Mouse (Mus musculus): ENCODE measurements around the gene Gosr2. TPM values are rescaled to one million over a fixed set of nuclear protein-coding genes. Genes with fewer than 3 reads are reported as not detected.

Gene Gosr2
- polyA plus RNA-seq, 1 experiment, result 99.9 TPM

- Histone ChIP-seq H3K4me3 (ENCODE audit: insufficient read depth, low read length) (no peak overlapping the region), H3K27ac (ENCODE audit: insufficient read depth, low read length) (no peak overlapping the region), H3K4me1 (ENCODE audit: control insufficient read depth, insufficient read depth, low read length) (peaks cover 7% of the 10 kb centered on the region)
- no peak for TF ChIP-seq POLR2A (IDR thresholded peaks at IDR 0.05; ENCODE audit: extremely low read depth, insufficient read depth, low read length)
- TF ChIP-seq CTCF (IDR thresholded peaks at IDR 0.05; ENCODE audit: extremely low read depth, insufficient read depth, low read length), result no peak
Observed at GRCm38 (mm10) chr11:103653359-103653965, 44.2 kb downstream of the Gosr2 start.

- Histone ChIP-seq H3K4me1 (ENCODE audit: control insufficient read depth, insufficient read depth, low read length) (peaks cover 10% of the 10 kb centered on the region), H3K27ac (ENCODE audit: insufficient read depth, low read length) (peak overlapping the region; percentile 87), H3K4me3 (ENCODE audit: insufficient read depth, low read length) (peak overlapping the region; percentile 53)
- TF ChIP-seq CTCF (IDR thresholded peaks at IDR 0.05; ENCODE audit: extremely low read depth, insufficient read depth, low read length) (no peak), POLR2A (IDR thresholded peaks at IDR 0.05; ENCODE audit: extremely low read depth, insufficient read depth, low read length) (peak; percentile 83)
Observed at GRCm38 (mm10) chr11:103651426-103651825, 46.3 kb downstream of the Gosr2 start.

DNA sequence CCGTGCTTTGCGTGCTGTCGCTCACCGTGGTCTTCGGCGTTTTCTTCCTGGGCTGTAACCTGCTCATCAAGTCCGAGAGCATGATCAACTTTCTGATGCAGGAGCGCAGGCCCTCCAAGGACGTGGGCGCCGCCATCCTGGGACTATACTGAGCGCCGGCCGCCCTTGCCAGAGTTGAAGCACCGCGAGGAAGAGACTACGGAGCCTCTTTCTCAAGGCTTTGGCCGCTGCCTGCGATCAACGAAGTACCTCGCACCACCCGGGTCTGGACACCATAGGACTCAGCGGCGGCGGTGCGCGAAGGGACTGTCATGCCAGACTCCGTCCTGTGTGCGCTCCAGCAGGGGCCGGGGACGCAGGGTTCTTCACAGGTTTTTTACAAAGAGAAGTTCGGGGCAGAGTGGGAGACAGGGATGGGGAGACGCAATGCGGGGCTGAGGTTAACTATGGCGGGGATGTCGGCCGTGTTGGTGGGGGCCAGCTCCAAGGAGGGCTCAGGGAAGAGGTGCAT lies 47.7 kb downstream of the Gosr2 start:
- peak overlapping the region; percentile 53 for H3K4me3 ChIP-seq (ENCODE audit: insufficient read depth, low read length)
- TF ChIP-seq CTCF (IDR thresholded peaks at IDR 0.05; ENCODE audit: extremely low read depth, insufficient read depth, low read length), result no peak
- TF ChIP-seq POLR2A (IDR thresholded peaks at IDR 0.05; ENCODE audit: extremely low read depth, insufficient read depth, low read length), result peak; percentile 43; the same call in 1 of the 2 replicates
- H3K27ac ChIP-seq (ENCODE audit: insufficient read depth, low read length), result peak overlapping the region; percentile 79
- peaks cover 10% of the 10 kb centered on the region for H3K4me1 ChIP-seq (ENCODE audit: control insufficient read depth, insufficient read depth, low read length)

- peaks cover 10% of the 10 kb centered on the region for H3K4me1 ChIP-seq (ENCODE audit: control insufficient read depth, insufficient read depth, low read length)
- peak within 1 kb of the TSS; percentile 53 for H3K4me3 ChIP-seq (ENCODE audit: insufficient read depth, low read length)
- TF ChIP-seq POLR2A (IDR thresholded peaks at IDR 0.05; ENCODE audit: extremely low read depth, insufficient read depth, low read length) (peak; percentile 47; the same call in 1 of the 2 replicates), CTCF (IDR thresholded peaks at IDR 0.05; ENCODE audit: extremely low read depth, insufficient read depth, low read length) (no peak)
- H3K27ac ChIP-seq (ENCODE audit: insufficient read depth, low read length), result peak within 1 kb of the TSS; percentile 91
Observed at GRCm38 (mm10) chr11:103649301-103649982, 48.3 kb downstream of the Gosr2 start, which contains the start of gene Rprml. Gene Rprml, plus strand, starts transcription at chr11:103649570.

DNA sequence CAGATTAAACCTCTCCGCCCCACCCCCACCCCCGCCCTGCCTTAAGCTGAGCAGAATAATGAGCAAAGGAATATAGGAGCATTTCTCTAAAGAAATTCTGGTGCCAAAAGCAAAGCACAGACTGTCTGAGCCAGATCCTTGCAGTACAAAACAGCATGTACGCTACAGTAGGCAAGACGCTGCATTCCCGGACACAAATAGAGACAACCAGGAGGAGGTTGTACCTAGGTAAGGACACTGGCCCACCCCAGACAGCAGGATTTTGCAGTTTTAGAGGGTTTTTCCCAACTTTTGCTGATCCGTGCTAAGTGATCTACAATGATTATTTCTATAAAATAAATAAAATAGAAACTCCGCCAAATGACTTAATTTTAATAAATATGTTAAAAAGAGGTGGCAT lies 49.0 kb downstream of the Gosr2 start:
- Histone ChIP-seq H3K4me3 (ENCODE audit: insufficient read depth, low read length) (peak overlapping the region; percentile 53; the same call in 1 of the 2 replicates), H3K27ac (ENCODE audit: insufficient read depth, low read length) (peak overlapping the region; percentile 91), H3K4me1 (ENCODE audit: control insufficient read depth, insufficient read depth, low read length) (peaks cover 9% of the 10 kb centered on the region)
- 0 out of 2 replicates have a peak, but pooled peaks have one; percentile 25 for TF ChIP-seq POLR2A (IDR thresholded peaks at IDR 0.05; ENCODE audit: extremely low read depth, insufficient read depth, low read length)
- no peak for TF ChIP-seq CTCF (IDR thresholded peaks at IDR 0.05; ENCODE audit: extremely low read depth, insufficient read depth, low read length)

DNA sequence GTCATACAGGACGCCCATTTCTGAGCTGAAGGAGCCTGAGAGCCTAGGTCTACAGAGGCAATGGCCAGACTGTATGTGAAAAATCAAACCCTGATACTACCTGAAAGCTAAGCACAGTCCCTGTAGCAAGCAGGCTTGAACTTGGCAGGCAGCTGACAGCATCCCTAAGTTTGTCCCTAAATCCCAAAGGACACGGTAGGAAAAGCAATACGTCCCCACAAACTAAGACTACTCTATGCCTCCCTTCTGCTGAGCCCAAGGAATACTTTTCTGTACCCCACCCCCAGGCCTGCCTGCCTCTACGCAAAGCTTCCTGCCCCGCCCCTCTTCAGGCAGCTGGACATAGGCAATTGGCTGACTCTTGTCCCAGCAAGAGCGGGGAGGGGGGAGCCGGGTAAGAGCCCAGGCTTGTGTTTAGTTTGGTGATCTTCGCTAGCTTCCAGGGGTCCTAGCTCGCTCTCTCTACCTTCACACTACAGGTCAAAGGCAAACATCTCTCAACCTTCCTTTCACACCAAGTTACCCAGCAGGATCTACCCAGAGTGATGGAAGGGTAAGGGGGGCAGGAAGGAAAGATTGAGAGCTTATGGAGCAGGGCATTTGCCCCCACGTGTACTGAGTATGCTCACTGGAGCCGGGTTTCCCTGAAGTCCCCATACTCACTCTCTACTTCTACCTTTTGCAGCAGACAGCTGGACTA lies 49.6 kb downstream of the Gosr2 start:
- TF ChIP-seq CTCF (IDR thresholded peaks at IDR 0.05; ENCODE audit: extremely low read depth, insufficient read depth, low read length) (no peak), POLR2A (IDR thresholded peaks at IDR 0.05; ENCODE audit: extremely low read depth, insufficient read depth, low read length) (no peak)
- H3K27ac ChIP-seq (ENCODE audit: insufficient read depth, low read length), result no peak overlapping the region; the same call in 1 of the 2 replicates
- no peak overlapping the region for H3K4me3 ChIP-seq (ENCODE audit: insufficient read depth, low read length)
- peaks cover 9% of the 10 kb centered on the region for H3K4me1 ChIP-seq (ENCODE audit: control insufficient read depth, insufficient read depth, low read length)

GRCm38 (mm10) chr11:103646301-103646700 lies 51.4 kb downstream of the Gosr2 start:
- TF ChIP-seq POLR2A (IDR thresholded peaks at IDR 0.05; ENCODE audit: extremely low read depth, insufficient read depth, low read length), result no peak
- no peak for TF ChIP-seq CTCF (IDR thresholded peaks at IDR 0.05; ENCODE audit: extremely low read depth, insufficient read depth, low read length)

GRCm38 (mm10) chr11:103645731-103646130 lies 52.0 kb downstream of the Gosr2 start:
- no peak for TF ChIP-seq CTCF (IDR thresholded peaks at IDR 0.05; ENCODE audit: extremely low read depth, insufficient read depth, low read length)
- TF ChIP-seq POLR2A (IDR thresholded peaks at IDR 0.05; ENCODE audit: extremely low read depth, insufficient read depth, low read length), result no peak
- Histone ChIP-seq H3K4me3 (ENCODE audit: insufficient read depth, low read length) (no peak overlapping the region), H3K4me1 (ENCODE audit: control insufficient read depth, insufficient read depth, low read length) (peaks cover 3% of the 10 kb centered on the region; the same call in 1 of the 2 replicates), H3K27ac (ENCODE audit: insufficient read depth, low read length) (no peak overlapping the region)

More at GRCm38 (mm10) chr11:103646301-103646700, 51.4 kb downstream of the Gosr2 start:
- Histone ChIP-seq H3K27ac (ENCODE audit: insufficient read depth, low read length) (no peak overlapping the region), H3K4me3 (ENCODE audit: insufficient read depth, low read length) (no peak overlapping the region), H3K4me1 (ENCODE audit: control insufficient read depth, insufficient read depth, low read length) (peaks cover 3% of the 10 kb centered on the region; the same call in 1 of the 2 replicates)

DNA sequence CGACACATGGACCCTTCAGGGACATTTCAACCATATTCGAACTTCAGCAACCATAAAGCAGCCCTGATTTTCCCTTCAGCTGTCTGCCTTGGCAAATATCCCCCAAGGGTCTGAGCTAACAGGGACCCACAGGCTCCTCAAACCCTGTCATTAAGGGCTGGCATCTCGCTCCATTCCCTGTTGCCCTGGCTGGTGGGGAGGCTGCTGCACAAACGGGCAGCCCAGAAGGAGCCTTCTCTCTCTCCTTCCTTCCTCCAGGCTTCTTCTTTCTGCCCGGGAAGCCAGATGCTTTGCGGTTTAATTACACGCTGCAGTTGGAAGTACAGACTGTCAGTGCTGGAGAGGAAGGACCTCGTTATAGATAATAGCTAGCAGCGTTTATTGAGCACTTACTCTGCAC lies 54.5 kb downstream of the Gosr2 start:
- Histone ChIP-seq H3K4me1 (ENCODE audit: control insufficient read depth, insufficient read depth, low read length) (peaks cover under 1% of the 10 kb centered on the region; the same call in 1 of the 2 replicates), H3K27ac (ENCODE audit: insufficient read depth, low read length) (no peak overlapping the region), H3K4me3 (ENCODE audit: insufficient read depth, low read length) (no peak overlapping the region)
- TF ChIP-seq POLR2A (IDR thresholded peaks at IDR 0.05; ENCODE audit: extremely low read depth, insufficient read depth, low read length), result no peak
- TF ChIP-seq CTCF (IDR thresholded peaks at IDR 0.05; ENCODE audit: extremely low read depth, insufficient read depth, low read length), result no peak

All from cortical plate, adult 2 months (tissue).